Mouse (Mus musculus): ENCODE measurements at regions not wholly inside any gene's neighbourhood (a gene's known extent, or its start where the extent isn't known, plus 50 kb on each side); places are given as distances from the start of the nearest gene placed in this dataset.

GRCm38 (mm10) chr7:95858247-95858646 lies 312.8 kb upstream of the Tenm4 start:
- no peak overlapping the region for H3K27ac ChIP-seq (ENCODE audit: control insufficient read depth, insufficient read depth, low read depth, low read length)
- no peak for TF ChIP-seq POLR2A (IDR thresholded peaks at IDR 0.05; ENCODE audit: control insufficient read depth, low read depth, low read length)
- TF ChIP-seq CTCF (IDR thresholded peaks at IDR 0.05; ENCODE audit: control insufficient read depth, insufficient read depth, insufficient replicate concordance, low read depth, low read length) = no peak
- no peak overlapping the region for H3K4me3 ChIP-seq (ENCODE audit: control insufficient read depth, low read depth, low read length)

GRCm38 (mm10) chr7:95864233-95864632 lies 306.8 kb upstream of the Tenm4 start:
- Histone ChIP-seq H3K4me1 (ENCODE audit: control insufficient read depth, insufficient read depth, low read length) (no peaks in the 10 kb centered on the region), H3K27me3 (ENCODE audit: control insufficient read depth, insufficient read depth, low read length) (no peaks in the 10 kb centered on the region), H3K4me3 (ENCODE audit: control insufficient read depth, low read depth, low read length) (no peak overlapping the region), H3K36me3 (ENCODE audit: control insufficient read depth, insufficient read depth, low read length) (no peaks in the 10 kb centered on the region), H3K27ac (ENCODE audit: control insufficient read depth, insufficient read depth, low read depth, low read length) (no peak overlapping the region)
- TF ChIP-seq POLR2A (IDR thresholded peaks at IDR 0.05; ENCODE audit: control insufficient read depth, low read depth, low read length) = no peak
- no peak for TF ChIP-seq CTCF (IDR thresholded peaks at IDR 0.05; ENCODE audit: control insufficient read depth, insufficient read depth, insufficient replicate concordance, low read depth, low read length)

More at GRCm38 (mm10) chr7:95858247-95858646, 312.8 kb upstream of the Tenm4 start:
- H3K27me3 ChIP-seq (ENCODE audit: control insufficient read depth, insufficient read depth, low read length) = no peaks in the 10 kb centered on the region
- H3K36me3 ChIP-seq (ENCODE audit: control insufficient read depth, insufficient read depth, low read length) = no peaks in the 10 kb centered on the region
- no peaks in the 10 kb centered on the region for H3K4me1 ChIP-seq (ENCODE audit: control insufficient read depth, insufficient read depth, low read length)

- TF ChIP-seq POLR2A (IDR thresholded peaks at IDR 0.05; ENCODE audit: control insufficient read depth, low read depth, low read length) (no peak), CTCF (IDR thresholded peaks at IDR 0.05; ENCODE audit: control insufficient read depth, insufficient read depth, insufficient replicate concordance, low read depth, low read length) (no peak)
- H3K27me3 ChIP-seq (ENCODE audit: control insufficient read depth, insufficient read depth, low read length) = no peaks in the 10 kb centered on the region
These were observed 305.8 kb upstream of the Tenm4 start for GRCm38 (mm10) chr7:95865270-95865669.

DNA sequence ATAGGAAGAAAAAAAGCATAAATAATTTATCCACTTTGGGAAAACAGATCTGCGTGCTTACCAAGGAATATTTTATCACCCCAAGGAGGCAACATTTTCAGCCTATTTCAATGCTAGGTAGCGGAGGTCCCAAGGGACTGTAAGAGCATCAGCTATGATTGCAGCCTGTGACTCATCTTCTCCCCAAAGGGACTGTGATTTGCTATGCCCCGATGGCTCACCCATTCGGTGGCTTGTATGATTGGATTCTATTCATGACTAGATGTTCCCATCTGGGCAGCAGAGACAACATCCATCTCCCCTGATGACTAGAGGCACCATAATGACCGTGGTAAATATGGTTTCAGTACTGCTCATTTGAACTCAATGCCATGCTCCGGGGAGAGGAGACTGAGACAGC lies 302.3 kb upstream of the Tenm4 start:
- H3K27me3 ChIP-seq (ENCODE audit: control insufficient read depth, insufficient read depth, low read length) = no peaks in the 10 kb centered on the region
- TF ChIP-seq CTCF (IDR thresholded peaks at IDR 0.05; ENCODE audit: control insufficient read depth, insufficient read depth, insufficient replicate concordance, low read depth, low read length) (no peak), POLR2A (IDR thresholded peaks at IDR 0.05; ENCODE audit: control insufficient read depth, low read depth, low read length) (no peak)
- H3K4me3 ChIP-seq (ENCODE audit: control insufficient read depth, low read depth, low read length) = no peak overlapping the region
- H3K4me1 ChIP-seq (ENCODE audit: control insufficient read depth, insufficient read depth, low read length) = no peaks in the 10 kb centered on the region
- H3K36me3 ChIP-seq (ENCODE audit: control insufficient read depth, insufficient read depth, low read length) = no peaks in the 10 kb centered on the region
- H3K27ac ChIP-seq (ENCODE audit: control insufficient read depth, insufficient read depth, low read depth, low read length) = no peak overlapping the region

More at GRCm38 (mm10) chr7:95865270-95865669, 305.8 kb upstream of the Tenm4 start:
- H3K4me3 ChIP-seq (ENCODE audit: control insufficient read depth, low read depth, low read length) = no peak overlapping the region
- H3K4me1 ChIP-seq (ENCODE audit: control insufficient read depth, insufficient read depth, low read length) = no peaks in the 10 kb centered on the region
- no peaks in the 10 kb centered on the region for H3K36me3 ChIP-seq (ENCODE audit: control insufficient read depth, insufficient read depth, low read length)
- H3K27ac ChIP-seq (ENCODE audit: control insufficient read depth, insufficient read depth, low read depth, low read length) = no peak overlapping the region

GRCm38 (mm10) chr7:95880576-95881267 lies 290.3 kb upstream of the Tenm4 start:
- no peak overlapping the region for H3K4me3 ChIP-seq (ENCODE audit: control insufficient read depth, low read depth, low read length)
- H3K36me3 ChIP-seq (ENCODE audit: control insufficient read depth, insufficient read depth, low read length) = no peaks in the 10 kb centered on the region
- no peak for TF ChIP-seq POLR2A (IDR thresholded peaks at IDR 0.05; ENCODE audit: control insufficient read depth, low read depth, low read length)
- TF ChIP-seq CTCF (IDR thresholded peaks at IDR 0.05; ENCODE audit: control insufficient read depth, insufficient read depth, insufficient replicate concordance, low read depth, low read length) = no peak
- H3K4me1 ChIP-seq (ENCODE audit: control insufficient read depth, insufficient read depth, low read length) = no peaks in the 10 kb centered on the region
- no peaks in the 10 kb centered on the region for H3K27me3 ChIP-seq (ENCODE audit: control insufficient read depth, insufficient read depth, low read length)
- H3K27ac ChIP-seq (ENCODE audit: control insufficient read depth, insufficient read depth, low read depth, low read length) = no peak overlapping the region

GRCm38 (mm10) chr7:95901524-95901923 lies 269.5 kb upstream of the Tenm4 start:
- no peak overlapping the region for H3K27ac ChIP-seq (ENCODE audit: control insufficient read depth, insufficient read depth, low read depth, low read length)
- H3K4me3 ChIP-seq (ENCODE audit: control insufficient read depth, low read depth, low read length) = no peak overlapping the region
- no peaks in the 10 kb centered on the region for H3K36me3 ChIP-seq (ENCODE audit: control insufficient read depth, insufficient read depth, low read length)
- H3K4me1 ChIP-seq (ENCODE audit: control insufficient read depth, insufficient read depth, low read length) = no peaks in the 10 kb centered on the region
- TF ChIP-seq POLR2A (IDR thresholded peaks at IDR 0.05; ENCODE audit: control insufficient read depth, low read depth, low read length) = no peak
- no peak for TF ChIP-seq CTCF (IDR thresholded peaks at IDR 0.05; ENCODE audit: control insufficient read depth, insufficient read depth, insufficient replicate concordance, low read depth, low read length)
- H3K27me3 ChIP-seq (ENCODE audit: control insufficient read depth, insufficient read depth, low read length) = no peaks in the 10 kb centered on the region

DNA sequence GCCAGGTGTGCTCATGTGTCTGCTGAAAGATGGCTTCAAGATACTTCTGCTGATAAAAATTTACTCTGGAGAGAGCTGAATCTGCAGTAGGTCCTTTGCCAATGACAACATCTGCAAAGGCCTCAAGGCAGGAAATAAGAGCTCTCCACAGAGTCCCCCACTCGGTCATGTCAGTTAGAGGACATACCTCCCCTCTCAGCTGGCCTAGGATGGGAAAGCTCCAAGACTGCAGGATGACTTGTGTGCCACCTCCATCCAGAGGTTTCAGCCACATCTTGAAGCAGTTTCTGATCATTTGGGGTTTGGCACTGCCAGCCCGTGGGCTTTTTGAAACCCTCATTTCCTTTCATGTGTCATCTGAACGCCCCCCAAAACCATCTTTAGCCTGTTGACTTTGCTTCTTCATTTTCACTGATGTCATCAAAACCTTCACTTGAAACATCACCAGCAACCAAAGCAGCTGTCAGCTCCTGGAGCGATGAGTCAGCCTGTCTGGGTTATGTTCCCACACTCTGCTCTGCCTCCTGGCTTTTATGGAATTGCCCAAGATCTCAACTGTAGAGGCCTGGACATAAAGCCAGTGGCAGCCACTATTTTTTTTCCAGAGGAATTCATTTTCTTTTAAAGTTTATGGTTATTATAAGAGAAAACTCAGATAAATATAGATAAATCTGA lies 256.5 kb upstream of the Tenm4 start:
- H3K27ac ChIP-seq (ENCODE audit: control insufficient read depth, insufficient read depth, low read depth, low read length) = no peak overlapping the region
- H3K27me3 ChIP-seq (ENCODE audit: control insufficient read depth, insufficient read depth, low read length) = no peaks in the 10 kb centered on the region
- no peak overlapping the region for H3K4me3 ChIP-seq (ENCODE audit: control insufficient read depth, low read depth, low read length)
- no peak for TF ChIP-seq POLR2A (IDR thresholded peaks at IDR 0.05; ENCODE audit: control insufficient read depth, low read depth, low read length)
- no peak for TF ChIP-seq CTCF (IDR thresholded peaks at IDR 0.05; ENCODE audit: control insufficient read depth, insufficient read depth, insufficient replicate concordance, low read depth, low read length)
- H3K36me3 ChIP-seq (ENCODE audit: control insufficient read depth, insufficient read depth, low read length) = no peaks in the 10 kb centered on the region
- peaks cover 4% of the 10 kb centered on the region for H3K4me1 ChIP-seq (ENCODE audit: control insufficient read depth, insufficient read depth, low read length)

Data from testis, adult 2 months (tissue).